Mouse (Mus musculus): ENCODE data around the gene Slc16a14.

The Slc16a14 gene

GRCm38 (mm10) chr1:84910177-84910804 lies 24.6 kb downstream of the Slc16a14 start:
- no peak for DNase-seq (ENCODE audit: extremely low spot score, low spot score)

GRCm38 (mm10) chr1:84904467-84904866 lies 30.5 kb downstream of the Slc16a14 start:
- no peak for DNase-seq (ENCODE audit: extremely low spot score, low spot score)

GRCm38 (mm10) chr1:84899156-84899555 lies 35.8 kb downstream of the Slc16a14 start:
- no peak for DNase-seq (ENCODE audit: extremely low spot score, low spot score)

GRCm38 (mm10) chr1:84897364-84897763 lies 37.6 kb downstream of the Slc16a14 start:
- no peak for DNase-seq (ENCODE audit: extremely low spot score, low spot score)

- no peak for DNase-seq (ENCODE audit: extremely low spot score, low spot score)
Measured at GRCm38 (mm10) chr1:84891746-84892145, 43.2 kb downstream of the Slc16a14 start.

- DNase-seq (ENCODE audit: extremely low spot score, low spot score) = no peak
Measured at GRCm38 (mm10) chr1:84890503-84890902, 44.4 kb downstream of the Slc16a14 start.

GRCm38 (mm10) chr1:84890005-84890393 lies 44.9 kb downstream of the Slc16a14 start:
- DNase-seq (ENCODE audit: extremely low spot score, low spot score) = no peak

GRCm38 (mm10) chr1:84889330-84890004 lies 45.5 kb downstream of the Slc16a14 start:
- no peak for DNase-seq (ENCODE audit: extremely low spot score, low spot score)

GRCm38 (mm10) chr1:84885921-84886320 lies 49.0 kb downstream of the Slc16a14 start:
- DNase-seq (ENCODE audit: extremely low spot score, low spot score) = no peak

- DNase-seq (ENCODE audit: extremely low spot score, low spot score) = no peak
Measured at GRCm38 (mm10) chr1:84885174-84885573, 49.8 kb downstream of the Slc16a14 start.

- no peak for DNase-seq (ENCODE audit: extremely low spot score, low spot score)
Measured at GRCm38 (mm10) chr1:84883889-84884288, 51.0 kb downstream of the Slc16a14 start.

GRCm38 (mm10) chr1:84882937-84883336 lies 52.0 kb downstream of the Slc16a14 start:
- no peak for DNase-seq (ENCODE audit: extremely low spot score, low spot score)

GRCm38 (mm10) chr1:84882066-84882532 lies 52.8 kb downstream of the Slc16a14 start:
- no peak for DNase-seq (ENCODE audit: extremely low spot score, low spot score)

GRCm38 (mm10) chr1:84881248-84882065 lies 53.5 kb downstream of the Slc16a14 start:
- no peak for DNase-seq (ENCODE audit: extremely low spot score, low spot score)

GRCm38 (mm10) chr1:84879571-84880120 lies 55.3 kb downstream of the Slc16a14 start:
- no peak for DNase-seq (ENCODE audit: extremely low spot score, low spot score)

- no peak for DNase-seq (ENCODE audit: extremely low spot score, low spot score)
Measured at GRCm38 (mm10) chr1:84877590-84877989, 57.3 kb downstream of the Slc16a14 start.

- DNase-seq (ENCODE audit: extremely low spot score, low spot score) = no peak
Measured at GRCm38 (mm10) chr1:84872939-84873338, 62.0 kb downstream of the Slc16a14 start.

GRCm38 (mm10) chr1:84872105-84872504 lies 62.8 kb downstream of the Slc16a14 start:
- no peak for DNase-seq (ENCODE audit: extremely low spot score, low spot score)

GRCm38 (mm10) chr1:84871131-84871530 lies 63.8 kb downstream of the Slc16a14 start:
- DNase-seq (ENCODE audit: extremely low spot score, low spot score) = no peak

GRCm38 (mm10) chr1:84869498-84869897 lies 65.4 kb downstream of the Slc16a14 start:
- DNase-seq (ENCODE audit: extremely low spot score, low spot score) = no peak

- no peak for DNase-seq (ENCODE audit: extremely low spot score, low spot score)
Measured at GRCm38 (mm10) chr1:84868841-84869240, 66.1 kb downstream of the Slc16a14 start.

- DNase-seq (ENCODE audit: extremely low spot score, low spot score) = no peak
Measured at GRCm38 (mm10) chr1:84868311-84868710, 66.6 kb downstream of the Slc16a14 start.
